Comparison of ENCODE assay signal across 19 mouse cellular contexts in genomic region chr10:60093751-60094150, GRCm38 (mm10). TPM values are rescaled to one million over a fixed set of nuclear protein-coding genes. Genes with fewer than 3 reads are reported as not detected.
"Had no signal": no experiment of that assay in that cellular context is flagged by ENCODE, and none has a peak within 500 bp of the region (broad histone marks: within the 10 kb centered on the region; RNA-seq: fewer than 3 reads in every experiment).

No protein-coding gene starts in this region.

- H3K36me3 ChIP-seq: liver, embryonic 13.5 days; liver, embryonic 15.5 days; lung, embryonic 15.5 days; midbrain, embryonic 12.5 days had no signal

- H3K27ac ChIP-seq: liver, embryonic 13.5 days; liver, embryonic 15.5 days; lung, embryonic 15.5 days; macrophage; midbrain, embryonic 12.5 days; neural tube, embryonic 13.5 days; neural tube, embryonic 15.5 days had no signal

- H3K4me1 ChIP-seq: liver, embryonic 13.5 days; liver, embryonic 15.5 days; lung, embryonic 15.5 days; midbrain, embryonic 12.5 days had no signal

- H3K27me3 ChIP-seq: liver, embryonic 13.5 days; liver, embryonic 15.5 days; lung, embryonic 15.5 days; neural tube, embryonic 13.5 days; neural tube, embryonic 15.5 days had no signal

- DNase-seq: liver, embryonic 13.5 days; liver, postnatal 0 days; lung, adult 2 months; lung, postnatal 14 days; lung, postnatal 36 days; midbrain, embryonic 14.5 days; retina, postnatal 1 day; right cerebral cortex, adult 18-20 months; right cerebral cortex, postnatal 25 days; right cerebral cortex, postnatal 4 days; spleen, adult 18-20 months had no signal

- H3K4me3 ChIP-seq: liver, embryonic 13.5 days; liver, embryonic 15.5 days; lung, embryonic 15.5 days; megakaryocyte, embryonic 14.5 days; midbrain, embryonic 12.5 days; myocyte; neural tube, embryonic 13.5 days; neural tube, embryonic 15.5 days had no signal

RNA-seq across cellular contexts. Expression of gene Spock2, which starts 12.3 kb away (rescaled TPM):
- polyA plus RNA-seq: macrophage had no signal
